Mouse (Mus musculus) limb, embryonic 15.5 days (tissue): ENCODE data around the gene Gm49358. TPM values are rescaled to one million over a fixed set of nuclear protein-coding genes. Genes with fewer than 3 reads are reported as not detected.
A peak's percentile ranks its signal among the peaks of the same experiment; 100 is the strongest.

Experiments
- ATAC-seq: fragments of 200-750 bp; cut with Nextera tagmentation; 2 replicates; pipeline ENCODE4 v1.8.0; 2017; ENCODE audit warnings: low read depth, moderate TSS enrichment; ENCODE audit not compliant: insufficient number of reproducible peaks, low FRiP score, low TSS enrichment
- H3K27ac ChIP-seq: fragments of 300-500 bp; sonication (generic); 2 replicates; pipeline ENCODE4 v1.5.1; 2015; ENCODE audit warnings: moderate library complexity, mild to moderate bottlenecking, inconsistent platforms
- H3K27me3 ChIP-seq: fragments of 300-500 bp; sonication (generic); 2 replicates; pipeline ENCODE4 v1.6.1; 2015; ENCODE audit warnings: inconsistent platforms
- H3K36me3 ChIP-seq: fragments of 300-500 bp; sonication (generic); 2 replicates; pipeline ENCODE4 v1.6.1; 2015; ENCODE audit warnings: inconsistent platforms
- H3K4me1 ChIP-seq: fragments of 300-500 bp; sonication (generic); 2 replicates; pipeline ENCODE4 v1.6.1; 2015; ENCODE audit warnings: inconsistent platforms
- H3K4me2 ChIP-seq: fragments of 300-500 bp; sonication (generic); 2 replicates; pipeline ENCODE4 v1.6.1; 2015; ENCODE audit warnings: mild to moderate bottlenecking, inconsistent platforms
- H3K4me3 ChIP-seq: fragments of 300-500 bp; sonication (generic); 2 replicates; pipeline ENCODE4 v1.5.1; 2015; ENCODE audit warnings: mild to moderate bottlenecking, inconsistent platforms
- H3K9ac ChIP-seq: fragments of 300-500 bp; sonication (generic); 2 replicates; pipeline ENCODE4 v1.6.1; 2015; ENCODE audit warnings: inconsistent platforms
- H3K9me3 ChIP-seq: fragments of 300-500 bp; sonication (generic); 2 replicates; pipeline ENCODE4 v1.6.1; 2016; ENCODE audit warnings: inconsistent platforms
- WGBS: fragments of 180-500 bp; shearing (Covaris S2); methylation state at CpG from one replicate; pipeline ENCODE4 v1.1.7; 2015; 5-methylcytosine and 5-hydroxymethylcytosine counted together
- polyA plus RNA-seq: library from polyadenylated mRNA; unstranded; fragments of >200 nt; fragmentation: Nextera tagmentation; extraction: Ambion mirVana; gene quantifications from 2 replicates; pipeline ENCODE4 v1.2.1, GENCODE M21; 2015

Gm49358 gene
- polyA plus RNA-seq, 1 experiment from 2014 or later = not detected

DNA sequence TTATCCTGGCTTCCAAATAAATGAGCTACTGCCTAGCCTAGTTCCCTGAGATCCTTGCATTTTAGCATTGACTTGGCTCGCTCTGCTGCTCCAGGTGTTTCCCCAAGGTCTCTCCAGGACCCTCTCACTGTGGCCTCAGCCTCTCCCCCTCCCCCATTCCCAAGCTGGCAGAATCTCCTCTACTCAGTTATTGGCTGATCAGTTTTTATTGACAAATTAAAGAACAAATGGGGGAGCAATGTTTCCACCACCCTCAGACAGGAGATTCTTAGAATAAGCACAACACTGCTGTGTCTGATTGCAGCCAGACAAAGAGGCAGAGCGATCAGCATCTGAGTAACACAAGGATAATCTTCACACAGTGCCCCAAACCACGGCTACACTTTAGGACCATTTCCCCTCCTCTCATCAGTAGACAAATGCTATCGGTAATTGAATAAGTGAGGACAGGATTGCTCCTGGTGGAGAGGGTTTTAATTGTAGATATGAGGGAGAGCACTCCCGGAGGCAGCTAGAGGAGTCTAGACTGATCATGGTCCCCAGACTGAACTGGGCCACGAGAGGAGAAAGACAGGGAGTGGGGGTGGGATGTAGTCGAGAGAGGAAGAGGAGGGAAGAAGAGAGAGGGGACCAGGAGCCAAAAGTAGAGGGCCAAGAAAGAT is 1.9 kb upstream of the Gm49358 start:
- Histone ChIP-seq H3K27me3 (no peaks in the 10 kb centered on the region), H3K27ac (no peak overlapping the region), H3K9ac (no peak overlapping the region), H3K36me3 (no peaks in the 10 kb centered on the region), H3K4me2 (no peak overlapping the region), H3K9me3 (no peaks in the 10 kb centered on the region), H3K4me3 (no peak overlapping the region), H3K4me1 (peaks cover 3% of the 10 kb centered on the region; the same call in 1 of the 2 replicates)
- WGBS = 30% methylated on average over 7 of the region's 7 CpGs
- ATAC-seq = no peak

DNA sequence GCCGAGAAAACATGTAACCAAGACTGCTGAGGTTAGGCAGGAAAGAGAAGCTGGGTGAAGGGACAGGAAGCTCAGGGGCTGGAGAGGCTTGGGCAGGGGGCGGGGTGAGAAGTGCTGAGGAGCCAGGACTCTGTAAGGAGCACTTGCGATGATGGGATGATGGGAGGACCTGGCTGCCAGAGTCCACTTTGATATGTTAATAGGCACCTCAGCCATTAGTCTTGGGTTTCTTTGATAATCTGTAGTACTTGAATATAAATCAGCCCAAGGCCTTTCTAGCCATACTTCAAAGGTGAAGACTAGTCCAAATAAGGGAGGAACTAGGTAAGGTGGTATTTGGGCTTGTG is 1.4 kb upstream of the Gm49358 start:
- Histone ChIP-seq H3K4me1 (peaks cover 3% of the 10 kb centered on the region; the same call in 1 of the 2 replicates), H3K27me3 (no peaks in the 10 kb centered on the region), H3K36me3 (no peaks in the 10 kb centered on the region), H3K27ac (no peak overlapping the region), H3K9ac (no peak overlapping the region), H3K4me2 (no peak overlapping the region), H3K4me3 (no peak overlapping the region), H3K9me3 (no peaks in the 10 kb centered on the region)
- WGBS = 59% methylated on average over 3 of the region's 3 CpGs
- no peak for ATAC-seq

DNA sequence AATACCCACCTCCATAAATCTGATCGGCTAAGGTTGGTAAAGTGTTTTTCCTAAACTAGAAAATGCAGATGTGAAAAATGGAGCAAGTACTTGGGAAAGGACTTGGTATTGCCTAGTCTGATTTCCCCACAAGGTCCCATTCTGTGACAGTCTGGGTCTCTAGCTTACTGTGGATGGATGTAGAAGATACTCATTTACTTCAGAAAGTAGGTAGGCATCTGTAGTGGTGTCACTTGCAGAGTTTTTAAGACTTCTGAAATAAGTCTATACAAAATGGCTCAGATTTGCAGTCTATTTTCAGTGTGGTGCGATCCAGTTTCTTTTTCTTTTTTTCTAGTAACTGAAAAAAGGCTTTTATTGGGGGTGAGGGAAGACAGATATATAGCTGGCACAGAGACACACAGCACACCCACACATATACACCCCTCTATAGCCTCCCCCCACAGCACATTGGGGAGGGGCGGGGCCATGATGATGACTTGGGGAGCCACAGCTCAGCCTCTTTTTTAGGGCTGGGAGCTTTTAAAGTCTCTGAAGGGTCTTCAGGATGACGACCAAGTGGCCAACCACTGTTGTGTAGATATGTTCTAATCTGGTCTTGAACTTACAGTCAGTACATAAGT is 1.7 kb downstream of the Gm49358 start:
- no peak overlapping the region for H3K4me3 ChIP-seq
- H3K27me3 ChIP-seq = no peaks in the 10 kb centered on the region
- H3K4me2 ChIP-seq = no peak overlapping the region
- WGBS = 82% methylated on average over 4 of the region's 4 CpGs
- peaks cover 3% of the 10 kb centered on the region; the same call in 1 of the 2 replicates for H3K4me1 ChIP-seq
- no peaks in the 10 kb centered on the region for H3K9me3 ChIP-seq
- H3K9ac ChIP-seq = no peak overlapping the region
- ATAC-seq = no peak
- no peaks in the 10 kb centered on the region for H3K36me3 ChIP-seq
- no peak overlapping the region for H3K27ac ChIP-seq

DNA sequence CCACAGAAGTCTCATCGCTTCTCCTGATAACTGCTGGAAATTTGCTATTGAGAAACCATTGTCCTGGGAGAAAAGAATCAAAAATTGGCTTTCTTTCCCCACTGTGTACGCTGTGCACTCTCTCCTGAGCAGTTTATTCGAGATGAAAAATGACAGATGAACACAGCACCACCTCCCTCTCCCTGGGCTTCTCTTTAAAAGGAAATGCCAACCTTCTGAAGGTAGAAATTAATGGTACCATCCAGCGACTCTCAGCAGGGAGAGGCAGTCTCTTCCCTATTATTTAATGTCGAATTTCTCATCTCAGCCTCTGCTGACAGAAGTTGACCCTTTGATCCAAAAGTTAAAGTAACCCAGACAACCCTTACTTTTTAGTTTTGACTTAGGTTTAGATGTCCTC is 5.4 kb downstream of the Gm49358 start:
- H3K36me3 ChIP-seq = no peaks in the 10 kb centered on the region
- H3K27me3 ChIP-seq = no peaks in the 10 kb centered on the region
- no peaks in the 10 kb centered on the region for H3K9me3 ChIP-seq
- 0 out of 2 replicates have a peak, but pooled peaks cover 2% of the 10 kb centered on the region for H3K4me1 ChIP-seq
- no peak overlapping the region for H3K4me2 ChIP-seq
- H3K9ac ChIP-seq = no peak overlapping the region
- no peak for ATAC-seq
- 59% methylated on average over 5 of the region's 5 CpGs for WGBS
- H3K27ac ChIP-seq = no peak overlapping the region
- H3K4me3 ChIP-seq = no peak overlapping the region

DNA sequence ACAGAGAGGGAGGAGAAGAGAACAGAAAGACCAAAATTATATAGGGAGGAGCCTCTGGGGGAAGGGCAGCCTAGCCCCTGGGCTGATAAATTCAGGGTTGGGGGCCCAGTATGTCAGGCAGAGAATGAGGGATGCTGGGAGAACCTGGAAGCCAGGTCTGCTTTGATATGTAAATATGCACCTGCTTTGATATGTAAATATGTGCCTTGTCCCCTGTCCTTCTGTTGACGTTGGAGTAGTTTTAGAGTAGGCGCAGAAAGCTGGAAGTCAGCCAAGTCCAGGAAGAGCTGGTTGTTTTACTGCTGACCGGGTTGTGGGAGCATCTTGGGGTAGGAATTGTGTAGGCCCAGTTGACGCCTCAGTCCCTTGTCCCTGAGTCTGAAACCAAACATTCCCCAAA is 6.0 kb downstream of the Gm49358 start:
- H3K36me3 ChIP-seq = no peaks in the 10 kb centered on the region
- H3K4me1 ChIP-seq = 0 out of 2 replicates have a peak, but pooled peaks cover 2% of the 10 kb centered on the region
- no peak overlapping the region for H3K4me2 ChIP-seq
- 38% methylated on average over 4 of the region's 4 CpGs for WGBS
- no peaks in the 10 kb centered on the region for H3K9me3 ChIP-seq
- ATAC-seq = no peak
- H3K27me3 ChIP-seq = no peaks in the 10 kb centered on the region
- no peak overlapping the region for H3K27ac ChIP-seq
- no peak overlapping the region for H3K4me3 ChIP-seq
- H3K9ac ChIP-seq = no peak overlapping the region

DNA sequence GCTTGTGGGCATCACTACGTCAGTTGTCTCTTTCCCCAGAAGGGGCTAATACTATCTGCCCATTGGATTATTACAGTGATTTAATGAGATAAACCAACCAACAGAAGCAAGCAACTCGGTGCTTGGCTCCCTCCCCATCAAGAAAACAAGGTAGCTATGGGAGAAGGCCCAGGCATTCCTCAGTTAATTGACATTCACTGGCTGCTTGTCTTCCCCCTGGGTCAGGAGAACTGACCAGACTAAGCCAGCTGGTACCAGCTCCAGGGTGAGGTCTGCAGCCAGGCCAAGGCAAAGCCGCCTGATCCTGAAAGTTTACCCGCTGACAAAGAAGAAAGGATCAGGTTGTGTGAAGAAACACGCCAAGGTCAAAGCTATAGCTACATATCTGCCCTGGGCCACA is 7.9 kb downstream of the Gm49358 start:
- ATAC-seq = no peak
- Histone ChIP-seq H3K9ac (no peak overlapping the region), H3K4me2 (no peak overlapping the region), H3K4me3 (no peak overlapping the region), H3K4me1 (0 out of 2 replicates have a peak, but pooled peaks cover 2% of the 10 kb centered on the region), H3K27ac (no peak overlapping the region), H3K9me3 (no peaks in the 10 kb centered on the region), H3K27me3 (no peaks in the 10 kb centered on the region), H3K36me3 (no peaks in the 10 kb centered on the region)
- WGBS = 67% methylated on average over 5 of the region's 5 CpGs

DNA sequence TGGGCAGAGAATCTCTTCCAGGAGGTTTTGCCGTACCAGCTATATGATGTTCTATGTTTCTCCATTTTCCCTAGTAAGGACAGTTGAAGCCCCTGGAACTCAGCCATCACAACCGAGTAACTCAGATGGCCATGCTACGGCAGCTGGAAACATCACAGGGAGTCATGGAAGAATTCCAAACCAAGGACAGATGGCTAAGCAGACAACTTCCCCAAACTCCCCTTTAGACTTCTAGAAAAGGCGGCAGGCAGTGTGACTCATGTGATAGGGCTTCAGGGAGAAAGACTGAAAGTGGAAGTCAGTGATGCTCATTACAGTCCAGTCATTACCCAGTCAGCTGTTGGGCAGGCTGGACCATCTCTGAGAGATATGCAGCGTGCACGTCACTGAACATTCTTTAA is 8.5 kb downstream of the Gm49358 start:
- 55% methylated on average over 6 of the region's 6 CpGs for WGBS
- H3K9ac ChIP-seq = no peak overlapping the region
- no peak overlapping the region for H3K4me3 ChIP-seq
- H3K36me3 ChIP-seq = no peaks in the 10 kb centered on the region
- no peaks in the 10 kb centered on the region for H3K27me3 ChIP-seq
- H3K9me3 ChIP-seq = no peaks in the 10 kb centered on the region
- no peak overlapping the region for H3K4me2 ChIP-seq
- no peak overlapping the region for H3K27ac ChIP-seq
- no peak for ATAC-seq
- H3K4me1 ChIP-seq = 0 out of 2 replicates have a peak, but pooled peaks cover 2% of the 10 kb centered on the region

DNA sequence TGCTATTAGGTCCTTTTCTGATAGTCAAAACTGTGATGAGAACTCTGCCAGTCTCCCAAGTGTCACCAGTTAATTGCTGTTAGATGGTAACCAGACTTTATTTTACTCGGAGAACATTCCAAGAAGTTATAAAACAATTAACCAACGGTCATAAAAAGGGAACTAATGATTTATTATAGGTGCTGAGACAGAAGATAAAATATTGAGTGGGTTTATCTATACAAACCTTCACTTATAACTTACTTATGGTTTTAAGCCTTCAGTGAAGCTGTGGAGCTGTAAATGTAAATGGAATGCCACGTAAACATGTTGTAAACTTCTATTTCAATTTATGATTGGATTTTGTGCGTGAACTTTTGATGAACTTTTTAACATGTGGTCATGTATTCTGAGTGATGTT is 9.6 kb downstream of the Gm49358 start:
- no peaks in the 10 kb centered on the region for H3K36me3 ChIP-seq
- H3K27me3 ChIP-seq = no peaks in the 10 kb centered on the region
- H3K4me1 ChIP-seq = peaks cover 10% of the 10 kb centered on the region; the same call in 1 of the 2 replicates
- no peak overlapping the region for H3K27ac ChIP-seq
- no peak overlapping the region for H3K4me3 ChIP-seq
- no peak for ATAC-seq
- no peak overlapping the region for H3K4me2 ChIP-seq
- H3K9me3 ChIP-seq = no peaks in the 10 kb centered on the region
- 18% methylated on average over 4 of the region's 4 CpGs for WGBS
- H3K9ac ChIP-seq = no peak overlapping the region

DNA sequence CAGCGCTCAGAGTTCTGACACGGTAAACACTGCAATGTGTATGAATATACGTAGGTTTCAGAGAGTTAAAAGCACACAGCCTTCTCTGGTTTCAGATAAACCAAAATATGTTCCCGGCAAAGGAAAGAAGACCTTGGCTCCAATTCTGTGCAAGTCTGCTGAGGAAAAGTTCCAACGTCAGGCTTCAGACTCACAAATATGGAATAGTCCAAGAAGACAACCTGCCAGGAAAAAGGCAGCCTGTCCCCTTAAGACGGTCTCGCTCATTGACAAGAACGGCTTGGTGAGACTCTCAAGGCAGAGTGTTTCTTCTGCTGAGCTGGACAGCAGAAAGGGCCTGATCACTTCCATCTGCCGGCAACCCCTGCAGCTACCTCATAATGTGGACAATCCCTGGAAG is 12.5 kb downstream of the Gm49358 start:
- no peak overlapping the region for H3K27ac ChIP-seq
- no peak for ATAC-seq
- H3K9ac ChIP-seq = no peak overlapping the region

DNA sequence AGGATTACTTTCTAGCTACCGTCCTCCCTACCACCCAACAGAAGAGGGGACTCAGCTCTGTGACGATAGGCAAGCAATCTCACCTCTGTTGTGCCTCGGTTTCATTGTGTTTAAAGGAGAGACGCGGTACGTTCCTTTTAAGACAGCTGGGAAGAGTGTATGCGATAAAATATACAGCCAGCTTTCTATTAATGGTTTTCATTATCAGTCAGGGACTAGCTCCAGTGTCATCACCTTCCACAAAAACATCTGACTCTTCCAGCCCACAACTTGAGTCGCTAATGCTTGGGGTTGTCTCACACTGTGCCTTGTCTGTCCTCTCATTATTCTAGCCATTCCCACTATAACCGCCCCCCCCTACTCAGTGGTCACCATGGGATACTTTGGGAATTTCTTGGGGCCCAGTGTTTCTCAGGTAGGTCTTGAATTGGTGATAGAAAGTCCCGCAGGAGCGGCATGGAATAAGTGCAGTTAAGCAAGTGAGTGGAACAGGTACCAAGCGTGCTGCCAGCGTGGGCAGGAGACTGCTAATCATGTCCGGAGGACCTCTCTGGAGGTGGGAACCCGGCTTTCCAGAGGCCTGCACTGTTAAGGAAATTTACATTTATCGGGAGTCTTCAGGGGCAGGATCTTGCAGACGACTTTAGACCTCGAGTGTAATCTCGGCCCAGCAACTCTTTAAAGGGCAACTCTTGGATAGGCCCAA is 14.0 kb downstream of the Gm49358 start:
- H3K9me3 ChIP-seq = no peaks in the 10 kb centered on the region
- H3K36me3 ChIP-seq = no peaks in the 10 kb centered on the region
- H3K27me3 ChIP-seq = 0 out of 2 replicates have a peak, but pooled peaks cover 5% of the 10 kb centered on the region
- H3K4me3 ChIP-seq = peak overlapping the region; percentile 77
- peak overlapping the region; percentile 20; the same call in 1 of the 2 replicates for H3K9ac ChIP-seq
- peak overlapping the region; percentile 73; the same call in 1 of the 2 replicates for H3K27ac ChIP-seq
- H3K4me2 ChIP-seq = peak overlapping the region; percentile 99
- 46% methylated on average over 19 of the region's 19 CpGs for WGBS
- peaks cover 20% of the 10 kb centered on the region; the same call in 1 of the 2 replicates for H3K4me1 ChIP-seq
- no peak for ATAC-seq

More for the DNA sequence above, 12.5 kb downstream of the Gm49358 start:
- 0 out of 2 replicates have a peak, but pooled peaks cover 5% of the 10 kb centered on the region for H3K27me3 ChIP-seq
- no peak overlapping the region for H3K4me3 ChIP-seq
- H3K9me3 ChIP-seq = no peaks in the 10 kb centered on the region
- H3K4me1 ChIP-seq = peaks cover 22% of the 10 kb centered on the region; the same call in 1 of the 2 replicates
- no peak overlapping the region for H3K4me2 ChIP-seq
- WGBS = 53% methylated on average over 9 of the region's 9 CpGs
- H3K36me3 ChIP-seq = no peaks in the 10 kb centered on the region

DNA sequence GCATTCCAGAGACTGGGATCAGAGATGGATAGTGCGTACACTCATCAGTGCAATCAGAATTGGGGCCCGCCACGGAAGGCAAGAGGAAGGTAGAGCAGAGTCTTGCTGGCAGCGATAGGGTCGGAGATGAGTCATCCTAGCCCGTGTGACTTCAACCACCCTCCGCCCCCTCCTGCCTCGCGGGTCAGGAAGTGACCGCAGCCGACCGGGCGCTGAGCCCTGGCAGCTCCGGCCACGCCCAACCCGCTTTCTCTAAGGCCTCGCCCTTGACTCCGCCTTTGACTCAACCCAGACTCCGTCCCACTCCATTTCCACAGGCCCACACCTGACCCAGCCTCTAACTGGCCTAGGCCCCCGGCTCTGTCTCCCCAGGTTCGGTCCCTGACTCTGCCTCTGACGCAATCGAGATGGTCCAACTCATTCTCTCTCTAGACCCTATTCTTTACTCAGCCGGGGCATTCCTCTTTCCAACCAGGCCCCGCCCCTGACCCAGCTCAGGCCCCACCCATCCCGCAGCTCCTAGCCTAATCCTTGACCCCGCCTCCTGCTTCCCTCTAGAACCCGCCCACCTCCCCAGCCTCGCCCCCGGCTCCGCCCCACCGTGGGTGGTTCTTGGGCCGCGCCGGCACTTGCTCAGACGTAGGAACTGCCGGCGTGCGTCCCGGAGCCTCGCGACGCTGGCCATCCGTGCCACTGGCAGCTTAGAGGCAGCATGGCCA is 14.8 kb downstream of the Gm49358 start, which contains the start of gene Nt5dc3:
TSS of gene Nt5dc3 (plus strand) at position 608 of the 719 bp plus-strand sequence.
- peak within 1 kb of the TSS; percentile 77 for H3K4me3 ChIP-seq
- H3K9me3 ChIP-seq = no peaks in the 10 kb centered on the region
- no peaks in the 10 kb centered on the region for H3K36me3 ChIP-seq
- H3K4me1 ChIP-seq = peaks cover 20% of the 10 kb centered on the region; the same call in 1 of the 2 replicates
- H3K27me3 ChIP-seq = 0 out of 2 replicates have a peak, but pooled peaks cover 5% of the 10 kb centered on the region
- H3K9ac ChIP-seq = peak within 1 kb of the TSS; percentile 60
- peak within 1 kb of the TSS; percentile 99 for H3K4me2 ChIP-seq
- H3K27ac ChIP-seq = peak within 1 kb of the TSS; percentile 73
- ATAC-seq = peak; percentile 97
- under 1% methylated on average over 44 of the region's 44 CpGs for whole genome bisulfite sequencing
